Mouse (Mus musculus): ENCODE results near the gene Insyn1.

- TF ChIP-seq CTCF (IDR thresholded peaks at IDR 0.05; ENCODE audit: borderline replicate concordance, insufficient read depth, low read depth, low read length) (no peak), POLR2A (IDR thresholded peaks at IDR 0.05; ENCODE audit: borderline replicate concordance, insufficient read depth, low read length) (0 out of 2 replicates have a peak, but pooled peaks have one; percentile 14)
Observed at GRCm38 (mm10) chr9:58546630-58547360, 58.4 kb downstream of the Insyn1 start.
